Mouse (Mus musculus) A20 (cell line): ENCODE data around the gene Pkp1.

Experiments
- DNase-seq: peaks from one replicate; pipeline ENCODE4 v3.0.0-alpha.2; 2011; ENCODE audit warnings: low read depth, low spot score

Gene Pkp1

GRCm38 (mm10) chr1:135857137-135857775, 61.8 kb downstream of the Pkp1 start:
- DNase-seq = no peak

GRCm38 (mm10) chr1:135856070-135856469, 62.9 kb downstream of the Pkp1 start:
- DNase-seq = no peak

- no peak for DNase-seq
Observed at GRCm38 (mm10) chr1:135855344-135855687, 63.7 kb downstream of the Pkp1 start.

- DNase-seq = no peak
Observed at GRCm38 (mm10) chr1:135854591-135855343, 64.2 kb downstream of the Pkp1 start.

- no peak for DNase-seq
Observed at GRCm38 (mm10) chr1:135853200-135853599, 65.8 kb downstream of the Pkp1 start.

GRCm38 (mm10) chr1:135852044-135852756, 66.8 kb downstream of the Pkp1 start:
- no peak for DNase-seq

- peak; percentile 32 for DNase-seq
Observed at GRCm38 (mm10) chr1:135850722-135851512, 68.1 kb downstream of the Pkp1 start.

- no peak for DNase-seq
Observed at GRCm38 (mm10) chr1:135847611-135848351, 71.2 kb downstream of the Pkp1 start.

GRCm38 (mm10) chr1:135847139-135847562, 71.9 kb downstream of the Pkp1 start:
- DNase-seq = peak; percentile 75

GRCm38 (mm10) chr1:135846632-135847031, 72.4 kb downstream of the Pkp1 start:
- DNase-seq = no peak

GRCm38 (mm10) chr1:135844481-135844880, 74.5 kb downstream of the Pkp1 start:
- no peak for DNase-seq

- peak; percentile 7 for DNase-seq
Observed at GRCm38 (mm10) chr1:135843519-135844262, 75.3 kb downstream of the Pkp1 start.

GRCm38 (mm10) chr1:135840675-135841395, 78.2 kb downstream of the Pkp1 start:
- DNase-seq = no peak

GRCm38 (mm10) chr1:135839065-135839464, 79.9 kb downstream of the Pkp1 start:
- DNase-seq = no peak

GRCm38 (mm10) chr1:135838626-135839025, 80.4 kb downstream of the Pkp1 start:
- DNase-seq = no peak

GRCm38 (mm10) chr1:135835716-135836483, 83.1 kb downstream of the Pkp1 start, which contains the start of gene Tnnt2:
TSS of gene Tnnt2 (plus strand) at chr1:135836354.
- DNase-seq = no peak

- DNase-seq = no peak
Observed at GRCm38 (mm10) chr1:135834983-135835382, 84.0 kb downstream of the Pkp1 start.

- DNase-seq = peak; percentile 22
Observed at GRCm38 (mm10) chr1:135834206-135834859, 84.7 kb downstream of the Pkp1 start.
